Mouse (Mus musculus): ENCODE measurements around the gene Krt1.

Krt1 gene

GRCm38 (mm10) chr15:101803052-101803822, 47.4 kb downstream of the Krt1 start:
- no peak for DNase-seq (ENCODE audit: low spot score in 2 of 2)

DNA sequence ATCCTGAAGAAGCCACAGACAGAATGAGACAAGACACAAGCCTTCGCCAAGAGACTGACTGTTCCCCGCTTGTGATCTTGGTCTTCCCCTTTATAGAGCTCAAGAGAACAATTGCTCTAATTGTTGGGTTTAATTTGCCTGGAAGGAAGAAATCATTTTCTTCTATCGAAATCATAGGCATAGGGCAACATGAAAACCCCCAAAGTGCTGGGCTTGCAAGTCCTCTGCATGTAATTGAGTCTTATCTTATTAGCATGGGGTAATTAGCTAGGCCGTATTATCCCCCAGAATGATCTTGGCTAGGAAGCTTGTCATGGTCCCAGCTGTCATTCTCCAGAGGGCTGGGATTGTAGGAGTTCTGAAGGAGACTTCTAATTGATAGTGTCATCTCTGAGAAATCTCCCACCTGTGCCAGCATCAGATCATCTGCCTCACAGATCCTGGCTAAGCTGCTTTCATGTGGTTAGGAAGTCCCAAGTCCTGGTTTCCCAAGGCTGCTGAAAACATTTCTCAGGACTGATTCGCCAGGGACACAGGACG, 48.2 kb downstream of the Krt1 start, which contains the start of gene Krt73:
Gene Krt73, minus strand, starts transcription at position 51 of the 540 bp plus-strand sequence.
- no peak for DNase-seq (ENCODE audit: low spot score in 2 of 2)

Measured in natural killer cell, adult 2 months (primary cell).